Comparison of ENCODE assay signal across 17 mouse cellular contexts in genomic region chr4:122831888-122832287, GRCm38 (mm10). TPM values are rescaled to one million over a fixed set of nuclear protein-coding genes. Genes with fewer than 3 reads are reported as not detected.
DNase-seq lines count a peak whose midpoint lies in the region; ATAC-seq and TF ChIP-seq lines count a peak whose summit lies in the region.
"Had no signal": no experiment of that assay in that cellular context is flagged by ENCODE, and none has a peak within 500 bp of the region (broad histone marks: within the 10 kb centered on the region; RNA-seq: fewer than 3 reads in every experiment).

No protein-coding gene starts in this region.

- H3K27ac ChIP-seq in kidney, embryonic 16.5 days (ENCODE audit: low read length) = no peak overlapping the region
- peak overlapping the region; percentile 67; the same call in 1 of the 2 replicates for H3K27ac ChIP-seq in hindbrain, embryonic 11.5 days (ENCODE audit: low read depth, low read length)
- H3K27ac ChIP-seq in neural tube, embryonic 11.5 days (ENCODE audit: low read depth, low read length) = 0 out of 2 replicates have a peak overlapping the region, but pooled peaks have one; percentile 17
- no peak overlapping the region for H3K27ac ChIP-seq in layer of hippocampus, adult 2 months
- H3K27ac ChIP-seq: liver, embryonic 15.5 days had no signal

- no peak for DNase-seq in kidney, adult 9 months
- peak; percentile 72 for DNase-seq in embryo, embryonic 11 days
- DNase-seq in hindbrain, embryonic 11.5 days (ENCODE audit: low spot score) = peak; percentile 74
- DNase-seq in neural tube, embryonic 11.5 days (ENCODE audit: low spot score) = peak; percentile 55
- DNase-seq in layer of hippocampus, adult 2 months (ENCODE audit: low spot score in 2 of 2) = no peak
- DNase-seq: cerebellum, adult 11 months; gastrocnemius, postnatal 36 days; kidney, postnatal 25 days; layer of hippocampus, postnatal 36 days; left cerebral cortex, postnatal 4 days; lung, postnatal 14 days had no signal

- no peaks in the 10 kb centered on the region for H3K36me3 ChIP-seq in kidney, embryonic 16.5 days (ENCODE audit: insufficient read depth, low read length)
- no peaks in the 10 kb centered on the region for H3K36me3 ChIP-seq in hindbrain, embryonic 11.5 days (ENCODE audit: control insufficient read depth, insufficient read depth, low read length)
- H3K36me3 ChIP-seq in neural tube, embryonic 11.5 days (ENCODE audit: control insufficient read depth, insufficient read depth, low read length) = no peaks in the 10 kb centered on the region
- H3K36me3 ChIP-seq: G1E; liver, embryonic 15.5 days had no signal

- H3K4me2 ChIP-seq in kidney, embryonic 16.5 days (replicated peaks; ENCODE audit: low read depth, low read length) = no peak overlapping the region
- H3K4me2 ChIP-seq in hindbrain, embryonic 11.5 days (replicated peaks; ENCODE audit: low read depth, low read length) = no peak overlapping the region
- H3K4me2 ChIP-seq in neural tube, embryonic 11.5 days (ENCODE audit: low read depth) = no peak overlapping the region
- H3K4me2 ChIP-seq: liver, embryonic 15.5 days had no signal

- H3K4me1 ChIP-seq in kidney, embryonic 16.5 days (ENCODE audit: insufficient read depth, low read length) = peaks cover 4% of the 10 kb centered on the region
- peaks cover 4% of the 10 kb centered on the region; the same call in 1 of the 2 replicates for H3K4me1 ChIP-seq in hindbrain, embryonic 11.5 days (replicated peaks; ENCODE audit: control insufficient read depth, insufficient read depth, low read length)
- H3K4me1 ChIP-seq in neural tube, embryonic 11.5 days (ENCODE audit: control insufficient read depth, insufficient read depth, low read length) = peaks cover 5% of the 10 kb centered on the region

- 31% methylated on average over 1 of the region's 1 CpGs for WGBS in kidney, embryonic 16.5 days
- WGBS in hindbrain, embryonic 11.5 days = 38% methylated on average over 1 of the region's 1 CpGs
- 0% methylated on average over 1 of the region's 1 CpGs for WGBS in neural tube, embryonic 11.5 days

- ATAC-seq in kidney, embryonic 16.5 days (ENCODE audit: low FRiP score, low TSS enrichment) = peak; percentile 29; the same call in 1 of the 2 replicates
- peak; percentile 84 for ATAC-seq in hindbrain, embryonic 11.5 days (ENCODE audit: low FRiP score)
- peak; percentile 79 for ATAC-seq in neural tube, embryonic 11.5 days (ENCODE audit: insufficient read depth, low FRiP score, low TSS enrichment)
- ATAC-seq in granulocyte monocyte progenitor cell, adult 5-6 weeks (replicated peaks; ENCODE audit: poor library complexity, severe bottlenecking) = no peak
- ATAC-seq in monocyte, adult 5-6 weeks (replicated peaks; ENCODE audit: insufficient number of reproducible peaks, low FRiP score, low TSS enrichment, poor library complexity, severe bottlenecking) = no peak
- ATAC-seq: inflammation-experienced regulatory T-cells, adult 6 months had no signal

- H3K4me3 ChIP-seq in kidney, embryonic 16.5 days (ENCODE audit: low read length) = no peak overlapping the region
- H3K4me3 ChIP-seq in hindbrain, embryonic 11.5 days (ENCODE audit: low read depth, low read length) = no peak overlapping the region
- no peak overlapping the region for H3K4me3 ChIP-seq in neural tube, embryonic 11.5 days (ENCODE audit: low read depth, low read length)
- H3K4me3 ChIP-seq in layer of hippocampus, adult 2 months = no peak overlapping the region
- H3K4me3 ChIP-seq: liver, embryonic 15.5 days had no signal

- no peak overlapping the region for H3K9ac ChIP-seq in kidney, embryonic 16.5 days (replicated peaks; ENCODE audit: low read length)
- H3K9ac ChIP-seq in hindbrain, embryonic 11.5 days (ENCODE audit: low read depth, low read length) = no peak overlapping the region
- no peak overlapping the region for H3K9ac ChIP-seq in neural tube, embryonic 11.5 days (ENCODE audit: low read length)
- H3K9ac ChIP-seq: liver, embryonic 15.5 days had no signal

- no peak for TF ChIP-seq CTCF in layer of hippocampus, adult 2 months (conservative IDR thresholded peaks at IDR 0.05)

- H3K27me3 ChIP-seq in kidney, embryonic 16.5 days (ENCODE audit: insufficient read depth, low read length) = no peaks in the 10 kb centered on the region
- no peaks in the 10 kb centered on the region for H3K27me3 ChIP-seq in hindbrain, embryonic 11.5 days (ENCODE audit: control insufficient read depth, insufficient read depth, low read length)
- H3K27me3 ChIP-seq in neural tube, embryonic 11.5 days (ENCODE audit: control insufficient read depth, insufficient read depth, low read length) = no peaks in the 10 kb centered on the region
- H3K27me3 ChIP-seq: liver, embryonic 15.5 days had no signal

- no peaks in the 10 kb centered on the region for H3K9me3 ChIP-seq in kidney, embryonic 16.5 days (ENCODE audit: low read length)
- H3K9me3 ChIP-seq in hindbrain, embryonic 11.5 days (ENCODE audit: control insufficient read depth, low read length) = no peaks in the 10 kb centered on the region
- no peaks in the 10 kb centered on the region for H3K9me3 ChIP-seq in neural tube, embryonic 11.5 days (ENCODE audit: control insufficient read depth, low read length)
- H3K9me3 ChIP-seq: G1E; liver, embryonic 15.5 days had no signal

RNA-seq across cellular contexts. Expression of gene Ppt1, which starts 4.2 kb away (rescaled TPM):
- 92.0 and 97.9 TPM in 2 replicates for polyA plus RNA-seq in kidney, embryonic 16.5 days (2015; fragmentation: Nextera tagmentation; extraction: Ambion mirVana)
- 65.5 and 73.1 TPM in 2 replicates for polyA plus RNA-seq in hindbrain, embryonic 11.5 days (2014; fragmentation: Nextera tagmentation; extraction: Ambion mirVana)
- 62.1 and 63.2 TPM in 2 replicates for polyA plus RNA-seq in neural tube, embryonic 11.5 days (2014; fragmentation: Nextera tagmentation; extraction: Ambion mirVana)
- 59.3 and 67.4 TPM in 2 replicates for total RNA-seq in granulocyte monocyte progenitor cell, adult 5-6 weeks (2014; fragmentation: Nextera tagmentation)
- total RNA-seq in granulocyte monocyte progenitor cell, adult 5-6 weeks (2017) = 79.1 and 80.1 TPM in 2 replicates
- 10 to 100 TPM; 84.6 to 88.1 TPM for total RNA-seq in layer of hippocampus, adult 2 months (2021)
- 118 to 145 TPM (median 130 TPM) in 3 replicates for total RNA-seq in monocyte, adult 5-6 weeks (2017)

RNA-seq across cellular contexts. Expression of gene Cap1, which starts 54.0 kb away (rescaled TPM):
- 79.7 and 90.2 TPM in 2 replicates for polyA plus RNA-seq in kidney, embryonic 16.5 days (2015; fragmentation: Nextera tagmentation; extraction: Ambion mirVana)
- polyA plus RNA-seq in hindbrain, embryonic 11.5 days (2014; fragmentation: Nextera tagmentation; extraction: Ambion mirVana) = 71.5 and 73.4 TPM in 2 replicates
- 69.4 and 73.6 TPM in 2 replicates for polyA plus RNA-seq in neural tube, embryonic 11.5 days (2014; fragmentation: Nextera tagmentation; extraction: Ambion mirVana)
- 122 and 132 TPM in 2 replicates for total RNA-seq in granulocyte monocyte progenitor cell, adult 5-6 weeks (2014; fragmentation: Nextera tagmentation)
- total RNA-seq in granulocyte monocyte progenitor cell, adult 5-6 weeks (2017) = 132 and 157 TPM in 2 replicates
- 100 to 1,000 TPM; 296 to 316 TPM for total RNA-seq in layer of hippocampus, adult 2 months (2021)
- total RNA-seq in monocyte, adult 5-6 weeks (2017) = 562 to 797 TPM (median 623 TPM) in 3 replicates

Comparison
In these comparisons a context has a peak if more than half of its experiments do, and no peak if none do; other contexts are left out.
1. ATAC-seq: peak in kidney, embryonic 16.5 days (single experiment), hindbrain, embryonic 11.5 days (single experiment) and neural tube, embryonic 11.5 days (single experiment); none in granulocyte monocyte progenitor cell, adult 5-6 weeks (single experiment) and monocyte, adult 5-6 weeks (single experiment).
2. H3K27ac ChIP-seq: peak in hindbrain, embryonic 11.5 days (single experiment) and neural tube, embryonic 11.5 days (single experiment); none in kidney, embryonic 16.5 days (single experiment) and layer of hippocampus, adult 2 months (single experiment).
3. DNase-seq: peak in embryo, embryonic 11 days (single experiment), hindbrain, embryonic 11.5 days (single experiment) and neural tube, embryonic 11.5 days (single experiment); none in kidney, adult 9 months (single experiment) and layer of hippocampus, adult 2 months (0 of 2).